Mouse (Mus musculus) liver, adult 2 months (tissue): ENCODE data around the gene Anxa5.

ENCODE experiments used
- CTCF ChIP-seq: fragments of 200-500 bp; IDR thresholded peaks from 2 replicates; pipeline ENCODE4 v1.5.1; 2011; ENCODE audit warnings: low read depth, low read length, control low read depth
- POLR2A ChIP-seq: fragments of 200-500 bp; IDR thresholded peaks from 2 replicates; pipeline ENCODE4 v1.6.1; 2011; ENCODE audit warnings: low read length, control low read depth; ENCODE audit not compliant: insufficient read depth; ENCODE audit errors: extremely low read depth

DNA sequence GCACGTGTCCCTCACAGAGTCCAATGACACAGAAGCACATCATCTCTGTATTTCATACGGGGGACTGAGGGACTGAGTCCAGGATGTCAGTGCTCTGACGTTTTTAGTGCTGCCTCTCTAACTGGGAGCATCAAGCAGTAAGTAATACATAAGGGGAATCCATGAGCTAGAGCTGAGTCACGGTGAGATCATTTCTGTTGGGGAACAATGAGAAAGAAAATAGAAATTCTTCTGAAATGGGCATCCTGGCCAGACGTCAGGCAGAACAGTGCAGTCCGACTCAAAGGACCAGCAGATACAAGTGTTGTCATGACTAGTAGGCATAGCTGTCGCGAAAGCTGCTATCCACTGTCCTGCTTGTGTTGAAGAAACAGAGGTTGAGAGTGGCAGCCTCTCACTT lies 25.3 kb upstream of the Anxa5 start:
- TF ChIP-seq POLR2A (no peak), CTCF (no peak)
